Mouse (Mus musculus) brain, embryonic 14.5 days (tissue): Measurements from ENCODE around the gene Tnnt1.

Source experiments
- CTCF ChIP-seq: fragments of 200-500 bp; IDR thresholded peaks from 2 replicates; pipeline ENCODE4 v1.5.1; 2012; ENCODE audit warnings: inconsistent platforms, mild to moderate bottlenecking, moderate library complexity, borderline replicate concordance; ENCODE audit not compliant: insufficient read depth, insufficient read length; ENCODE audit errors: extremely low read depth
- POLR2A ChIP-seq: fragments of 200-500 bp; IDR thresholded peaks from 2 replicates; pipeline ENCODE4 v1.6.1; 2012; ENCODE audit warnings: mild to moderate bottlenecking, inconsistent platforms, borderline replicate concordance; ENCODE audit not compliant: poor library complexity, insufficient read depth, insufficient read length, severe bottlenecking; ENCODE audit errors: extremely low read depth

GRCm38 (mm10) chr7:4497271-4497903 lies 18.8 kb downstream of the Tnnt1 start:
- no peak for TF ChIP-seq CTCF
- no peak for TF ChIP-seq POLR2A
